Mouse (Mus musculus): Measurements from ENCODE around the gene D17H6S53E. TPM values are rescaled to one million over a fixed set of nuclear protein-coding genes. Genes with fewer than 3 reads are reported as not detected.
A peak's percentile ranks its signal among the peaks of the same experiment; 100 is the strongest.

The D17H6S53E gene
- total and polyA plus RNA-seq, 3 experiments: 7.7 to 31.3 (median 30.2) TPM

DNA sequence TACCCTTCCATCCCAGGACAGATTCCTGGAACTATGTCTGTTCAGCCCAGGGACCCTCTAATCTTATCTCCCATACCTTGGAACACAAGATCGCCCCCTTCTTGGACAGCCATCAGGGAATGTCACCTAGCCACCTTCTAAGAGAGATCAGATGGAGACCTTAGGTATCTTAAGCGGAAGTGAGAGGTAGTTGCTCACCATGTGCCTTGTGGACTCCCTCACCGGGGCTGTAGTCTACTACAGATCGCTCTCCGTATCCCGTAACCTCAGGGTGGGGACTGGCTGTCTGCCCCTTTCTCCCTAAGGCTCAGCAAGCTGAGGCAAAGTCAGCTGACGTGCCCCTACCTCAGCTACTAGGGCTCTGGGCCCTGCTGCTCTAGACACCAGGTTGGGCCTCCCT is 22.1 kb upstream of the D17H6S53E start:
- TF ChIP-seq CTCF (IDR thresholded peaks at IDR 0.05): no peak
- TF ChIP-seq POLR2A (IDR thresholded peaks at IDR 0.05; ENCODE audit: insufficient read depth, low read depth, low read length): no peak
- no peak for TF ChIP-seq EP300 (IDR thresholded peaks at IDR 0.05; ENCODE audit: insufficient read depth, low read depth, low read length)
- H3K4me1 ChIP-seq (ENCODE audit: control insufficient read depth, insufficient read depth, low read length): no peaks in the 10 kb centered on the region
- no peaks in the 10 kb centered on the region for H3K27me3 ChIP-seq (ENCODE audit: control insufficient read depth, insufficient read depth, low read length)
- no peaks in the 10 kb centered on the region for H3K79me2 ChIP-seq (replicated peaks; ENCODE audit: control insufficient read depth, insufficient read depth, low read length)
- 90% methylated on average over 7 of the region's 7 CpGs for WGBS
- H3K36me3 ChIP-seq (ENCODE audit: control insufficient read depth, insufficient read depth, low read length): no peaks in the 10 kb centered on the region
- no peak overlapping the region for H3K27ac ChIP-seq
- H3K9ac ChIP-seq (ENCODE audit: low read depth, low read length): no peak overlapping the region
- no peak for DNase-seq
- no peak overlapping the region for H3K4me3 ChIP-seq
- intact Hi-C loops (cut with DNase I): no loop called here

DNA sequence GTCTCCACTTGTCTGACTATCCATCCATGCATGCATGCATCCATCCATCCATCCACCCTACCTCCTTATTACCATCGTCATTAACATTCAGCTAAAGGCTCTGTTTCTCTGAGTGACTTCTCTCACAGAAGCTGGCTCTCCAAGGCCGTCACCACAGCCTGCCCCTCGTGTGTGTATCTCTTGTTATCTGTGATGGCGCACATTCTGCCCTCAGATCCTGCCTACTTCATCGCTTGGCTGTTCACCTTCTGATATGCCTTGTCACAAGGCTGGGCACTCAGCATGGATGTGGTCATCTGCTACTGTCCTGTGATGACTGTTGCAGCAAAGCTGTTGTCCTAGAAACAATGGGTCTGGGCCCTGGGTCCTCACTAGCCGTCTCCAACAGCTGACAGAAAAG is 21.4 kb upstream of the D17H6S53E start:
- Histone ChIP-seq H3K27ac (no peak overlapping the region), H3K79me2 (replicated peaks; ENCODE audit: control insufficient read depth, insufficient read depth, low read length) (no peaks in the 10 kb centered on the region), H3K27me3 (ENCODE audit: control insufficient read depth, insufficient read depth, low read length) (no peaks in the 10 kb centered on the region), H3K9ac (ENCODE audit: low read depth, low read length) (no peak overlapping the region), H3K36me3 (ENCODE audit: control insufficient read depth, insufficient read depth, low read length) (no peaks in the 10 kb centered on the region), H3K4me3 (no peak overlapping the region), H3K4me1 (ENCODE audit: control insufficient read depth, insufficient read depth, low read length) (no peaks in the 10 kb centered on the region)
- TF ChIP-seq CTCF (IDR thresholded peaks at IDR 0.05): no peak
- TF ChIP-seq EP300 (IDR thresholded peaks at IDR 0.05; ENCODE audit: insufficient read depth, low read depth, low read length): no peak
- TF ChIP-seq POLR2A (IDR thresholded peaks at IDR 0.05; ENCODE audit: insufficient read depth, low read depth, low read length): no peak
- intact Hi-C loops (cut with DNase I): no loop called here
- no peak for DNase-seq
- 73% methylated on average over 6 of the region's 6 CpGs for WGBS

DNA sequence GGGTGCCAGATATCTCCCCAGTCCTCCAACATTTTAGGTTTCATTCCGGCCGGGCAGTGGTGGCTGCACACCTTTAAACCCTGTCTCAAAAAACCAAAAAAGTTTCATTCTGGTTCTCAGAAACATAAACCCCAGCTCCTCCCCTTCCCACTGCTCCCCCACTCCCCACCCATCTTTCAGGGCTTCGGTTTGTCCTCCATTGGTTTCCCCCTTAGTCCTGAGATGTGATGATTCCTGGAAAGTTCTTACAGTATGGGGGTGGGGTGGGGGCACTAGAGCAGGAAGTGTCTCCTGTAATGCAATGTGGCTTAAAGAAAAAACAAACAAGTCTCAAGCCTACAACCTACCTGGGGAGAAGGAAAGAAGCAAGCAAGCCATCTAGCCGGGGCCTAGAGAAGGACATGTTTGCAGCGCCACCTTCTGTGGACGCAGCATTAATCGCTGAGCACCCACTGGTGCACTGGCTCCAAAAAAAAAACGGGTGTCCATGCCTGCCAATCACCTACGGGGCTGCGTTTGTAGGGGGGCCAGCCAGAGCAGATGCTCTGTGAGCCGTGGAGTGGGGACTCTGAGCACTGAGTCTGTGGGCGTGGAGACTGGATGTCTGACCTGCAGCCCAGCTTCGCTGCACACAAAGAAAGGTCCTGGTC is 20.3 kb upstream of the D17H6S53E start:
- intact Hi-C loops (cut with DNase I): loop anchor here (1.0 kb wide), 1 partner anchor 85 kb away; no protein-coding TSS in a partner anchor

DNA sequence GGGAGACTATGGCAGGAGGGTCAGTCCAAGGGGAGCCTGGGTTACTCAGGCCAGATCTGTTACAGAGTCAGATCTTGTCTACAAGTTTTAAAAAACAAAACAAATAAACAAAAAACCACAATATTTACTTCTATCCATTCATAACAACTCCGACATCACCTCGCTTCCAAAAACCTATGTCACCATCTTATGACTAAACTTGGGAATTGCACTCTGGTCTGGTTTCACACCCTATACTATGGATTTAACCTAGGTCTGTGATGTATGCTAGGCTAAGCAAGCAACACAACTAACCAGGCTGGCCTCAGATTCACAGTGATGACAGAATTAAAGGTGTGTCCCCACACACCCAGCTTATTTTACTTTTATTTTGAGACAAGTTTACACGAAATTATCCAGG is 19.7 kb upstream of the D17H6S53E start:
- no peaks in the 10 kb centered on the region for H3K27me3 ChIP-seq (ENCODE audit: control insufficient read depth, insufficient read depth, low read length)
- no peaks in the 10 kb centered on the region for H3K79me2 ChIP-seq (replicated peaks; ENCODE audit: control insufficient read depth, insufficient read depth, low read length)
- no peaks in the 10 kb centered on the region; the same call in 1 of the 2 replicates for H3K4me1 ChIP-seq (ENCODE audit: control insufficient read depth, insufficient read depth, low read length)
- WGBS: 64% methylated on average over 3 of the region's 3 CpGs
- intact Hi-C loops (cut with DNase I): loop anchor here (1.0 kb wide), 1 partner anchor 85 kb away; no protein-coding TSS in a partner anchor
- H3K36me3 ChIP-seq (ENCODE audit: control insufficient read depth, insufficient read depth, low read length): no peaks in the 10 kb centered on the region
- TF ChIP-seq EP300 (IDR thresholded peaks at IDR 0.05; ENCODE audit: insufficient read depth, low read depth, low read length) (no peak), CTCF (IDR thresholded peaks at IDR 0.05) (no peak), POLR2A (IDR thresholded peaks at IDR 0.05; ENCODE audit: insufficient read depth, low read depth, low read length) (no peak)
- DNase-seq: no peak
- no peak overlapping the region for H3K4me3 ChIP-seq
- H3K27ac ChIP-seq: no peak overlapping the region
- no peak overlapping the region for H3K9ac ChIP-seq (ENCODE audit: low read depth, low read length)

More for the DNA sequence above, 20.3 kb upstream of the D17H6S53E start:
- no peak overlapping the region for H3K9ac ChIP-seq (ENCODE audit: low read depth, low read length)
- no peak overlapping the region for H3K4me3 ChIP-seq
- no peaks in the 10 kb centered on the region for H3K27me3 ChIP-seq (ENCODE audit: control insufficient read depth, insufficient read depth, low read length)
- 31% methylated on average over 13 of the region's 13 CpGs for WGBS
- H3K79me2 ChIP-seq (replicated peaks; ENCODE audit: control insufficient read depth, insufficient read depth, low read length): no peaks in the 10 kb centered on the region
- no peak for TF ChIP-seq POLR2A (IDR thresholded peaks at IDR 0.05; ENCODE audit: insufficient read depth, low read depth, low read length)
- no peak for TF ChIP-seq EP300 (IDR thresholded peaks at IDR 0.05; ENCODE audit: insufficient read depth, low read depth, low read length)
- TF ChIP-seq CTCF (IDR thresholded peaks at IDR 0.05): peak; percentile 64
- no peak overlapping the region for H3K27ac ChIP-seq
- H3K36me3 ChIP-seq (ENCODE audit: control insufficient read depth, insufficient read depth, low read length): no peaks in the 10 kb centered on the region
- no peaks in the 10 kb centered on the region for H3K4me1 ChIP-seq (ENCODE audit: control insufficient read depth, insufficient read depth, low read length)
- DNase-seq: no peak

DNA sequence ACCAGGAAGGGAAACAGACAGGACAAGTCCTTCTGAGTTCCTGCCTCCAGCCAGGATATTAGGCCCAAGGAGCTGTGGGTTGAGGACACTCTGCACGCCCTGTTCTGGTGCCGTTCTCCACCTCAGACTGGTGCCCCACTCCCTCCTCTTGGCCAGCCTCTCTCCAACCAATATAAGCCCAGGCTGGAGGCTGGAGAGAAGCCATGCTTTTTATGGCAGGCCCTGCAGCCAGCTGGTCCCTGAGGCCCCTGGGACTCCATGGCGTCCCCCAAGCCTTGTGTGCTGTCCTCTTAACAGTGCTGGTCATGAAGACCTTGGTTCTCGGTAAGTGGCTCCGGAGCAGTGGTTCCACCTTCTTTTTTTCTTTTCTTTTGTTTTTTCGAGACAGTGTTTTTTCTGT is 18.1 kb upstream of the D17H6S53E start, which contains the start of gene Ly6g5c:
TSS of gene Ly6g5c (plus strand) at position 183 of the 400 bp plus-strand sequence.
- TF ChIP-seq POLR2A (IDR thresholded peaks at IDR 0.05; ENCODE audit: insufficient read depth, low read depth, low read length) (no peak), CTCF (IDR thresholded peaks at IDR 0.05) (no peak), EP300 (IDR thresholded peaks at IDR 0.05; ENCODE audit: insufficient read depth, low read depth, low read length) (no peak)
- no peaks in the 10 kb centered on the region for H3K79me2 ChIP-seq (replicated peaks; ENCODE audit: control insufficient read depth, insufficient read depth, low read length)
- H3K9ac ChIP-seq (ENCODE audit: low read depth, low read length): no peak within 1 kb of the TSS
- no peaks in the 10 kb centered on the region for H3K36me3 ChIP-seq (ENCODE audit: control insufficient read depth, insufficient read depth, low read length)
- no peak for DNase-seq
- intact Hi-C loops (cut with DNase I): no loop called here
- 73% methylated on average over 6 of the region's 6 CpGs for WGBS
- no peaks in the 10 kb centered on the region for H3K27me3 ChIP-seq (ENCODE audit: control insufficient read depth, insufficient read depth, low read length)
- no peak within 1 kb of the TSS for H3K4me3 ChIP-seq
- peaks cover 2% of the 10 kb centered on the region for H3K4me1 ChIP-seq (ENCODE audit: control insufficient read depth, insufficient read depth, low read length)
- H3K27ac ChIP-seq: no peak within 1 kb of the TSS

DNA sequence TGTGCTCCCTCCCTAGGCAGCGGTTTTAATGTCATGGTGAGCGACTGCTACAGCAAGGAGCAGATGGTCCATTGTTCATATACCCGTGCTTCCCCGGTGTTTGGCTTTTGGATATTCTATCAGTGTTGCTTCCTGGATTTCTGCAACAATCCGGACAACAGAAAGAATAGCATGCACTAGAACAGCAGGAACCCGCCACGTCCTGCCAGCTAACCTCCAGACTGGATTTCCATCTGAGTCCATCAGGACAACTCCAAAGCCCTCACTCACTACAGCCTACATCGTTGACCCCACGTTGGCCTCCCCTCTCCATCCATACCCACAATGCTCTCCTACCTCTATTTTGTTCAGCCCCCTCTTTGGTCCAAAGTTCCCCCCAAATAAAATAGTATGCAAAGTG is 14.4 kb upstream of the D17H6S53E start:
- 33% methylated on average over 9 of the region's 9 CpGs for WGBS
- intact Hi-C loops (cut with DNase I): no loop called here
- Histone ChIP-seq H3K27ac (no peak overlapping the region; the same call in 1 of the 2 replicates), H3K79me2 (replicated peaks; ENCODE audit: control insufficient read depth, insufficient read depth, low read length) (no peaks in the 10 kb centered on the region), H3K4me1 (ENCODE audit: control insufficient read depth, insufficient read depth, low read length) (peaks cover 2% of the 10 kb centered on the region), H3K9ac (ENCODE audit: low read depth, low read length) (peak overlapping the region; percentile 34; the same call in 1 of the 2 replicates), H3K27me3 (ENCODE audit: control insufficient read depth, insufficient read depth, low read length) (no peaks in the 10 kb centered on the region), H3K4me3 (peak overlapping the region; percentile 12; the same call in 1 of the 2 replicates), H3K36me3 (ENCODE audit: control insufficient read depth, insufficient read depth, low read length) (no peaks in the 10 kb centered on the region)
- TF ChIP-seq EP300 (IDR thresholded peaks at IDR 0.05; ENCODE audit: insufficient read depth, low read depth, low read length) (no peak), POLR2A (IDR thresholded peaks at IDR 0.05; ENCODE audit: insufficient read depth, low read depth, low read length) (peak; percentile 29; the same call in 1 of the 2 replicates), CTCF (IDR thresholded peaks at IDR 0.05) (no peak)
- DNase-seq: no peak

Measured in heart, adult 2 months (tissue).